Mouse (Mus musculus) thymus, postnatal 10 days (tissue): ENCODE measurements around the gene Clca1.
"Not testable (repeated sequence)": the region's sequence is repeated elsewhere in the genome, so short reads cannot be mapped to it uniquely, and the experiment has no call there.

Experiments
- DNase-seq, 2 experiments: peaks; one replicate each; pipeline ENCODE4 v3.0.0; 2021; ENCODE audit warnings: low spot score in 2 of 2

Gene Clca1

DNA sequence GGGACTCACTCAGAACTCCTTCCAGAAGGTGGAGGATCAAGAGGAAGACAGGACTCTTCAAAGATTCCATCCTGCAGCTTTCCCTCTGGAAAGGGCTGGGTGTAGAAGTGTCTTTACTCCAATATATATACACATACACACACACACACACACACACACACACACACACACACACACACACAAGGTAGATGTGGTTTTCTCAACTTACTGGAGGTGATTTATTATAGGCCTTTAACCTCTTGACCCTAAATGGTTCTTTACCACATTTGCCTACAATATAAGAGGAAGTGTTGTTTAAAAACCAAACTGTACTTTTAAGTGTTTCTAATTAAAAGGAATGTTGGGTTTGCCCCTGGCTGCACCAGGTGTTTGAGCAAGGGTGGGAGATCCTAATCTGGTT, at the start of gene Clca1:
TSS of gene Clca1 (minus strand) at position 101 of the 400 bp plus-strand sequence.
- no peak for DNase-seq

DNA sequence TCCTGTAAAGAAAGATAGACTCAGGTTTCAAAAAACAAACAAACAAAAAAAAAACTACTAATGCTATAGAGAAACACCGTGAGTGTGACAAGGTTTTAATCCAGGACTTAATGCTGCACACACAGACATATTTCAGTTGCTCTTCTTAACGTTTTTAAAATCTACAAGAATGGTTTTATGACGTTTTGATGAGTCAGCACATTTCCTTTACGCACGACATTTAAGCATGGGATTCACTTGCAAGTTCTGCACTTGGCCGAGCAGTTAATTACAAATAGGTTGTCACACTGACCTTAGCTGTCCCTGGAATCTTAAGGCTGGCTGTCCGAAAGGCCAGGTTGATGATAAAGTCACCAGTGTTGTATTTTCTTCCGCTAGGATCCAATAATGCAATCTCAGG, 48.3 kb upstream of the Clca1 start:
- no peak for DNase-seq

DNA sequence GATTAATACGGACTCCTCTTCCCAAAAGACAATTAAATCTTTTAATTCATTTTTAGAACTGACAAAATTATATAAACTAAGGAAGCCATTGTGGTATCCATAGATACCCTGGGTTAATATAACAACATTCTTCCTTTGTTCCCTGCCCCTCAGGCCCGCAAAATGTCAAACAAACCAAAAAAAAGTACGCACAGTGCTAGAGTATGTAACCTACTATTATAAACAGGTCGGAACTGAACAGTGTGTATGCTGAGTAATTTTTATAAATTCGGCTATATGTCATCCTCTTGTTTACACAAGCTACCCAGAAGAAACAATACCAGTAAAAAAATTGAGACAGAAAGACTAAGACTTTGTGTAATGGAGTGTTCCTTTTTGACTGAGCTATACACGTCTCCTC, 45.8 kb upstream of the Clca1 start:
- DNase-seq, result no peak

DNA sequence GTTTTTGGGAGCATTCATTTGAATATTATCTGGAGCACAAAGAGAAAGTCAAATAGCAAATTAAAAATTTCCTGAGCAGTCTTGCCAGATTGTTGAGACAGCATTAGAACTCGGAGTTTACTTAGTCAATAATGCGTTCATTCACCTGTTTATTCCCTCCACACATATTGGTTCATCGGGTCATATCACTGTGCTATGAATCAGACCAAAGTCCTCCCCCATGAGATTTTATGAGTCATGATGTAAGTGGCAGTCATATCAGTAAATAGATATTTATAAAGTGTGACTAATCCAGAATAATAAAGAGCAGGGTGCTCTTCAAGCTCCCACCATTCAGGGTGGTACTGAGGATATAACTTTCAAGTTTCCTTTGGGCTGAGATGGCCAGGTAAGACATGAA, 39.8 kb upstream of the Clca1 start:
- DNase-seq, result no peak

DNA sequence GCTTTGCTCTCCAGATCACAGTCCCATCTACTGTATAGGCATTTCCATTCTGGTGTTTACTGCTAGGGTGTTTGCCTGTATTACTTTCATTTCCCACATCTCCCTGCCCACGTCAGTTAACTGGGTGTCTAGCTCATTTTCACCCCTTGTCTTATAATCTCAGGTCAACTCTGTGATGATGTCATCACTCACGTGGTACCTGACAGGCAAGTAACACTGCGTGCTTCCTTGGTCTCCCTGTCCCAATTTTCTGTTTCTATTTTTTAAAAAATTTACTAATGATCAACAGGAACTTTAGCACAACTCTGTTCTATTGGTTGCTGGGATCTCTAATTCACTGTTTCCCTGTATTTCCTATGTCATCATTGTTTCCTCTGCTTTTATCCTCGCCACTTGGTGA, 36.4 kb upstream of the Clca1 start:
- no peak for DNase-seq

DNA sequence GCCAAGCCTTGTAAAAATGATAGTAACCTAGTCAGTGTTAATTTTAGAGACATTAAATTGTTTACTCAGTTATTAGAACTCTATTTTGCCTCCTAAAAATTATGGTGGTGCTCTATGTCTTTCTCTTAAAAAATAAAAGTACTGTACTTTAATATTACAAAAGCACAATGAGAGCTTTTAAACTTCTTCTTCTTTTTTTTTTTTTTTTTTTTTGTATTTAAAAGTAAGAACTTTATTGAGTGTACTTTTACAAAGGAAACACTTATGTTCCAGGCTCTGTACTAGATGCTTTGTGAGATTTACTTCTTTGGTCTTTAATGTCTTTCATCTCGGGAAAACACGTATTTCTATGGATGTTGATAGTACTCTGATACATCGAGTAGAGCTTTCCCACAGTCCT, 22.6 kb upstream of the Clca1 start:
- not testable (repeated sequence) for DNase-seq

DNA sequence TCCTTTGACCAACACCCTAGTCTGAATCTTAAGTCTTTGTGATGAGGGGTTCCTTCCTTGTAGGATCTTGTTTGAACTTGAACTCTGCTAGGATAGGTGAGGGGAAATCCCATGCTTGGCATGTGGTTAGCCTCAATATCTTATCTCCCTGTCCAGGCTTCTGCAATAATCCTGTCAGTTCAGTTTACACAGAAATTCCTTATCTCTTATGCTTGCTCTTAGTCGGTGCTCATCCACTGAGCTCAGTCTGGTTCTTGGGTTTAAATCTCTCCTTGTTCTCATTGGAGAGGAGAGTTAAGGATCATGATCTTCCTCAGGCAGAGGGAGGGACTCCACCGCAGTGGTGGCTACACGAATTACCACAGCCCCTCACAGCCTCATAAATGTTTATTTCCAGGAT, 17.2 kb upstream of the Clca1 start:
- DNase-seq, result no peak

DNA sequence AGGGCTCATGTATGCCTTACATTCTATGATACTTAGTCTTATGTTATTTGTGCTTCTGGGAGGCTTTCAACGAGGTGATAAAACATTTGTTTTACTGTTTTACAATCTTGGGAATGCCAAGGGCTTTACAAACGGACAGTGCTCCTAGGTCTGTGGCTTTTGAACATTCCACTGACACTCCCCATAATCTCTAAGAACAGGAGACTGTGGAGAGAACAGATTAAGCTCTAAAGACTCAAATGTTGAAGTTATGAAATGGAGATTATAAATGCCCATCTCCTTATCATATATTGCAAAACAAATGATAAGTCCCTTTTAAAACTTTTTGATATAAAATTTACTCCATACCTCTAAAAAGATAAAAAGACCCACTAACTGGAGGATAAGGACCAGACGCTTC, 6.2 kb upstream of the Clca1 start:
- no peak for DNase-seq

DNA sequence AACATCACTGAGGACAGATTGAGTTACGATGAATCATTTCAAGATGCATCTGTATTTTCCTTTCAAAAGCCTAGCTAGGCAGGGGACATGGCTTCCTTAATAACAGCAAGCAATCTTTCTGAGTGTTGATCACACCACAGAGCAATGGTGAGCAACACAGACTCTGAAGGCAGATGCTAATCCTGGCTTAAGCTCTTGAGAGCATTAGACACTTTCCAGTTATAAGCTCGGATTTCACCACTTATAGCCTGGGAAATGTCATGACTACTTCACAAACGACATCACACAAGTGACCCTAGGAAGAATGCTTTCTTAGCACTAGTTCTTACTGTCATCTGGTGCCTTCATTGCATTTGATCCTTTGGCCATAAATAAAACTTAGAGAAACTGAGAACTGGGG, 4.5 kb downstream of the Clca1 start:
- DNase-seq, result no peak

DNA sequence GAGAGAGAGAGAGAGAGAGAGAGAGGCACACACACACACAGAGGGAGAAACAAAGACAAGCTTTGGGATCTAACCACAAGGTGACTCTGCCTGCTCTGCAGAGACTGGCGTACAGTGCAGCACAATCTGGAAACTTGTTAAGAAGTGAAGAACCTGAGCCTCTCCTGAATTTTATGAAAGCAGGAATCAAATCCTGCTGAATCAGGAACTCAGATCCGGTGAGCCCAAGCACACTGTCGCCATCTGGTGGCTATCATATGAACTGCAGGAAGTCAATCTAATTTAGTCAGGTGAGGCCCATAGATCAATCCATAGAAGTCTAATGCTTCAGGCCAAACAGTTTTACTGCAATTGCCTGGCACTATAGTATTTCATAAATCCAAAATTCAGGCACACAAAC, 5.8 kb downstream of the Clca1 start:
- peak in 1 of 2 experiments; percentile 26 for DNase-seq

DNA sequence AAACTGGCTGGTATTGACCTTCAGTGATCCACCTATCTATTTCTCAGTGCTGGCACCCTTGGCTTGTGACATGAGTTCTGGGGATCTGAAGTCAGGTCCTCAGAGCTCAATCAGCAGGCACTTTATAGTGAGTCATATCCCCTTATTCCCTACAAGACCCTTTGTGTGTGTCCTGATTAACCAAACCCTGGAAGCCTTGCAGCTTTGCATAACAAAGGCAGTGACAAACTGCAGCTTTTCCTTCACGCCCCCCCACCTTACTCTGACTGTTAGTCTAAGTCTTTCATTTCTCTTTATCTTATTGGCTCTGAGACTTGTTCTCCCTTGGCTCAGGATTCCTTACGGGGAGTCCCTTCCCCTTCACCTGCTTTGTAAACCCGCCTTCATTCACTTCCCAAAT, 14.8 kb downstream of the Clca1 start:
- DNase-seq, result no peak

DNA sequence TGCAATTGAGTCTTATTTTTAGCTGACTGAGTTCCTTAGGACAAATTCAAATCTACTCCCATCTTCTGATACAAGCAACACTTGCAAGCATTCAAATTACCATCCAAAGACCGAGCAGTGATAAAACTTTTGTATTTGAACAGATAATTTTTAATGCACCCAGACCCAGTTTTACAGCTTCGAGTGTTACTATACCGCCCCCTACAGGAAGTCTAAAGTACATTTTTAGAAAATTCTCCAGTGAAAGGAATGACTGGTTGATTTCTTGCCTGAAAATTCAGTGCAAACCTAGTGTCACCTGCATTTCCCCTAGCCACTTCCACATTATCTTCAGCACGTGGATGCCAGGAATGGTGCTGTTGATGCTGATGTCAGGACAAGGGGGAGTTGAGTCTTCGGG, 28.2 kb downstream of the Clca1 start:
- no peak for DNase-seq

DNA sequence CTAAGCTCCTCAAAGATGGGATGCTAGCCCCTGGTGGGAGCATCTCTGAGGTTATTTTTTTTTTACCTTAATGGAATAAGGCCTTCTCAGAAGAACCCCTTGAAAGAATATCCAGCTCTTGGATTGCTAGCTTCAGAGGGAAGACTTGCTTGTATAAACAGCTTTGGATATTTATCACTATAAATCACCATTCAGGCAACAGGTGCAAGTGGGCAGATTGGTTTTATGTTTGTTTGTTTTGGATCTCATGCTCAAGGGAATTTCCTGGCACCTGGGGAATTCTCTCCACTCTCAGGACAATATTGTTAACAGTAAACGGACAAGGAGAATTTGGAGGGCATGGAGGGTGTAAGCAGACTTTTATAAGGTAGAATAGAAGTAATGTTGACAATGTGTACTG, 31.7 kb downstream of the Clca1 start:
- no peak for DNase-seq

DNA sequence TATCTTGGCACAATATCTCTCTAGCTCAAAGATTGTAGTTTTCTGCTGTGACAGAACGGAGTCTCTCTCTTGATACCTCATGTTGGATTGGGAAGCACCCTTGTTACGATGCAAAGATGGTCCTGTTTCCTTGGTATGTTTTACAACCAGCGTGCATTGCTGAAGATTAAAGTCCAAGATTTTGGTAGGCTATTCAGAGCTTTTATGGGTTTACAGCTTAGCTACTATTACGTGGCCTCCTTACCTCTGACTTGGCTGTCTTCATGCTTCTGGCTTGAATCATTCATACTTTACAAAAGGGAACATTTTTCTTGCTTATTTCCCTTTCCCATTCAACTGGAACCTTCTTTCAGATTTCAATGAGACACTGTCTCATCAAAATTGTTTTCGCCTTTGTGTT, 39.5 kb downstream of the Clca1 start:
- no peak for DNase-seq

DNA sequence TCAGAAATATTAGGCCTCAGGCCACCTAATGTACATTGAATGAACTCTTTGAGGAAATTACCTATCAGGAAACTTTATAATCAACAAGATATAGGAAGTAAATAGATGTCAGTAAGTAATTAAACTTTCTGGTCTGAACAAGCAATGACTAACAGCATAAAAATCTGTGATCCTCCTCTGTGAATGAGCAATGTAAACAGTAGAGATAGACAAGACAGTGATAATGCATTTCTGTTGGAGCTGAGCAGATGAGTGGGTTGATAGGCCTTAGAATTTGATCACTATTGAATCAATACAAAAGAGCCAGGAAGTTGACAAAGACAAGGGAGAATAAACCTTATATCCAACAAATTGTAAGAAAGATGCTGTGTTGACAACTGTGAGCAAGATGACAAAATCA, 40.0 kb downstream of the Clca1 start:
- DNase-seq, result no peak

DNA sequence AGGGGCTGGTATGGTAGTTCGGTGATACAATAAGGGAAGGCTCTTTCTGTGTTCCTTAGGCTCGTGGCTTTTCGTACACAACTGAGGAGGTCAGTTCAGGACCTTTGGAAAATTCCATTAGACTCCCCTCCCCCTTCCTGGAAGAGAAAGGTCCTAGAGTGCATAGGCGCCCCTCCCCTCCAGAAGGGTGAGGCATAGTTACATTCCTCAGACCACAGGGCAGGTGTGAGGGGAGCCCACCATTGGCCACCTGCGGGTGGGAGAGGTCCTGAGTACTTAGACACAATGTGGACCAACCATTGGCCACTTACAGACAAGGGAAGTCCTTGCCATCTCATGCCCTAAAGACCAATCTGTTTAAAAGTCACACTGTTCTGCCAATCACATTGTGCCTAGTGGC, 46.7 kb downstream of the Clca1 start:
- no peak for DNase-seq

DNA sequence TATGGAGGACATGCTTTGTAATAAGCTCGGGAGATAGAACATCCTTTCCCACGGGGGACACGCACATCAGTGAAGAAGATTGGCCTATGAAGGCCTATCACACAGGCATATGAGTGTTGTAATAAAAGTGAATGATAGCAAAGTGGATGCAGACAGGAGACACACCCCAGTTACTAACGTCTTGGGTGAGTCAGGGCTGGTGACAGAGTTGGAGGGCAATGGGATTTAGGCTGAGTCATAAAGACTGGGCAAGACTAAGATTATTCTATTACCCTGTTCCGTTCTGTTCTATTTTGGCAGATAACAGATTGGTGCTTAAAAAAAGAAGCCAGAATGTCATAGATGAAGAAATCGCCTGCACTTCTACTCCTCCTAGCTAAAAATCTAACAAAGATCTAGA, 52.0 kb downstream of the Clca1 start:
- no peak for DNase-seq

DNA sequence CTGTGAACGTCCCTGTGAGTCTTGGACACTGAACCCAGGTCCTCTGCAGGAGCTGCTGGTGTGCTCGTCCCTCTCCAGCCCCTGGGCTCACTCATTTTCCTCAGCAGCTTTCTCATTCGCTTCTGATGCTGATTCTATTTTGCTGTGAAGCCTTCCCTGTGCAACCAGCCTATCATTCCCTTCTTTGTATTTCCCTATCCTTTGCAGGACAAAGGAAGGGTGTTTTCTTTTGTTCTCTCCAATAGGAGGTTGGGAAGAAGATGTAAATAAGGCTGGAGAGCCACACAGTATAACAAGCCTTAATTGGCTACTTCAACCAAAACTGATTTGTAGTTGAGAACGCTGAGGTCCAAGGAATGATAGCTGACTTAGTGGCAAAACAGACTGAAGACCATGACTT, 54.9 kb downstream of the Clca1 start:
- DNase-seq, result no peak

DNA sequence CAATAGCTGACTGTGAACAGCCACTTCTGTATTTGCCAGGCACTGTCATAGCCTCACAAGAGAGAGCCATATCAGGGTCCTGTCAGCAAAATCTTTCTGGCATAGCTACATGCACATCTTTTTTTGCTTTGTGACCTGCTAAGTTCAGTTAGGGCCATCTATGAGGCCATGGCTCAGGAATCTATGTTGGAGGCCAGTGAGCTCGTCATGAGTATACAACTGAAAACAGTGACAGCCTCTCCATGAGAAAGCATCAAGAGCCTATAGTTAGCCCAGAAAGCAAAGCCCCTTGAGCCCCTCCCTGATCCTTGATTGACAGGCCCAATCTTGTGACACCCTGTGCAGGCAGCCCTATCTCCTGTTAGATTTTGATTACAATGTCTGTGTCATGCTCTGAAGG, 56.5 kb downstream of the Clca1 start:
- no peak for DNase-seq

DNA sequence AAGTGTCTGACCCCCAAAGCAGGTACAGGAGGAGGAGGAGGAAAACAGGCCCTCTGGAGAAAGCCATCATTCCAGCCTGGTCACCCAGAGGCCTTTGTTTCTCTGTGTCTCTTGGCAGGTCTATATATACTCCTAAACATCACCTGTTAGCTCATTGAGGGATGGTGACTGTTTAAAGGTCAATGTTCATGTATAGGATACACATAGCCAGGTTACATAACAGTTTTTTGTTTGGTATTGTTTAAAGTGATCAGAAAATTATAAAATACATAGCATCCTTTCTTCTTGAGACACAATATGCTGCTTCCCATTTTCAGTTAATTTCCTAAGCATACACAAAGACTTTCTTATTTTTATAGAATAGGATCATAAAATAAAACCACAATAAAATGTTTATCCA, 57.6 kb downstream of the Clca1 start, which contains the start of gene Clca4a:
TSS of gene Clca4a (minus strand) at position 101 of the 400 bp plus-strand sequence.
- no peak for DNase-seq

DNA sequence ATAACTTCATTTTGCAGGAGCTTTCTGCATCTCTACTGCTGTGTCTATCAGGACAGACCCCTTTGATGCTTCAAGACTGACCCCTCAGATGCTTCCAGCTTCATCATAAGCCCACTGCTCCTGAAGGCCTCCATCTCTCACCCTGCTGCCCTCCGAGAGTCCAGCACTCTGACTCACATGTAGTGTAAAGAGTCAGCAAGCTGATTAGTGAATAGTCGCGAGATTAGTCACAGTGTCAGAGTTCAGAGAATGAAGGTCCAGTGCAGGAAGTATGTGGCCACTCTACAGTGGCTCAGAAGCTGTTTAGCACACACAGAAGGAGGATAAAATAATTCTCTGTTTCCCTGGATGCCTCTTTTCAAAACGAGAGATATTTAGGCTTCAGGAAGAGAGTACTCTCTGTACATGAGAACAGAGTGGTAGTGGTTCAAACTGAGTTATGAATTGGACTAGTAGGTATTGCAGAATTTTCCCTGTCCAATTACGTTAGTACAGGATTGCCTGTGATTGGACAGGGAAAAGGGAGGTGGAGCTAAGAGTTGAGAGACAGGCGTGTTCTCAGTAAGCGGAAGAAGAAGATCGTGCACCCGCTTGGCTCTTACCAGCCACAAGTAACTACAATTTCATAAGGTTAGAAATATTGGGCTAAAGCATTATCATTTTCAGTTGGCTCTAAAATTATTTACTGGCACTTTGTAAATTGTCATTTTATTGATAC, 60.9 kb downstream of the Clca1 start:
- DNase-seq, result no peak

DNA sequence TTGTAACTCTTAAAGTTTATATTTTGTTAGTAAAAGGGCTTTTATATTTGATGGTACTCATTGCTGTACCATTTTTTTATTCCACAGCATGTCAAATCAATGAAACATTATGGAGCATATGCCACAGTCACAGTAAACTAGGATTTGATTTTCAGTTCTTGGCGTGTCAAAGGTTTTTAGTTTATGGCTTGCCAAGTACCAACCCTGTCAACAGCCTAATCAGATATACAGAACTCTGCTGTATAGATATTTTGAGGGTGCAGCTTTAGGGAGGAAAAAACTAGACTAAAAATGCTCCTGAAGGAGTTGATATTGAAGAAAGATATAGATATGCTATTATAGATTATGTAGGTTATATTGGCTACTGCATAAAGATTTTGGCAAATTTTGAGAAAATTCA, 62.8 kb downstream of the Clca1 start:
- DNase-seq, result no peak

DNA sequence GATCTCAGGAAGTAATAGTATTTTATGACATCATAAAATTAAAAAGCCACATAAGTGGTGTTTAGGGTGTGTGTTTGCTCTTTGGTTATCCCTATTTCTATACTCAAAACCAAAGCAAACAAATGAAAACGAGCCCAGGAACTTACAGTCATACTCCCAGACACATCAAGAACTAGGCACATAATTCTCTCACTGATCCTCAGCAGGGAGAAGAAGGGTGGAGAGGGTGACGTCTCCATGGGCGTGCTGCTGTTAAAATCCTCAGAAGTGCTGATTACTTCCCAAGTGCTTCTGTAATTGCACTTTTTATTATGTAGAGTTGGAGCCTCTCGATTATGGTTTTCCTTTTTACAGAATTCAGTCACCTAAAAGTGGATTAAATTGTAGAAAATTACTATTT, 66.5 kb downstream of the Clca1 start:
- DNase-seq, result no peak
